Mouse (Mus musculus) frontal cortex, postnatal 36 days (tissue): ENCODE results near the gene Gm45783.
A peak's percentile ranks its signal among the peaks of the same experiment; 100 is the strongest.
"Not testable (repeated sequence)": the region's sequence is repeated elsewhere in the genome, so short reads cannot be mapped to it uniquely, and the experiment has no call there.

Experiments used
- DNase-seq, 2 experiments: peaks; one replicate each; pipeline ENCODE4 v3.0.0; 2022; ENCODE audit warnings: low spot score in 2 of 2

The Gm45783 gene

DNA sequence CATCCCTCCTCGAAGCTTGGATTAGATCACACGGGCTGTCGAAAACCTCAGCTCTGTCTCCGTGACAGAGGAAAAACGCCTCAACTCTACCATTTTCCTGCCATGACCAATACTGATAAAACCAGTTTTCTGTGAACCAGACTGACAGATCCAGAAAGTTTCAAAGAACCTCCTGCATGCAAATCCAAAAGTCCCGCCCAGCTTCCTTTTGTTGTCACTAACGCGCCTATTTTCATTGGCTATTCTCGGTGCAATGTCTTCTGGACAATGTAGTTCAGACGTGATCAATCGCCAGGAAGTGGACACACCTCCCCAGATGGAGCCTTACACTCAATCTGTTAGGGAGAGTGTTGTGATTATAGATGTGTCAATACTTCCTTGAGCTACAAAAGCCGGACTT is at the start of gene Gm45783:
Gene Gm45783, minus strand, starts transcription at position 143 of the 400 bp plus-strand sequence.
- DNase-seq, result not testable (repeated sequence)

DNA sequence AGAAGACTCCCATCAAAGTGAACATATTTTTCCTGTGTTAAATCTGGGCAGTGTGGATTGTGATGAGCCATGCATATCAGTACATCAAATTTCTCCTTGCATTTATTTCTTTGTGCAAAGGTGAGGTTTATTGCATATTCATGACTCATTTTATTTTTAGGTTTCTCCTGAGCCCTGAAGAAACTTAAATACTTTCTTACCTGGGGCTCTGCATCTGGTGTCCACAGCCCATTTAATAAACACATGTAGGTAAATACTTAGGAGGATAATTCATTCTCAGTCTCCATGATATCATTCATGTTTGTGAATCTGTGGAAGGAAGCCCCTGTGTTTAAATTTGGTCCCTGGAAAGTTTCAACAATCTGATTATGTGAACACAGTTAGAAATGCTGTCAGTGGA is 25.2 kb upstream of the Gm45783 start, which contains the start of gene Vmn2r31:
Gene Vmn2r31, minus strand, starts transcription at position 101 of the 400 bp plus-strand sequence.
- not testable (repeated sequence) for DNase-seq

DNA sequence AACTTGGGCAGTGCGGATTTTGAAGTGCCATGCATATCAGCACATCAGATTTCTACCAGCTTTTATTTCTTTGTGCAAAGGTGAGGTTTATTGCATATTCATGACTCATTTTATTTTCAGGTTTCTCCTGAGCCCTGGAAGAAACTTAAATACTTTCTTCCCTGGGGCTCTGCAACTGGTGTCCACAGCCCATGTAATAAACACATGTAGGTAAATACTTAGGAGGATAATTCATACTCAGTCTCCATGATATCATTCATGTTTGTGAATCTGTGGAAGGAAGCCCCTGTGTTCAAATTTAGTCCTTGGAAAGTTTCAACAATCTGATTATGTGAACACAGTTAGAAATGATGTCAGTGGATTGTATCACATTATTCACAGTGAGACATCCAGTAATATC is 36.9 kb downstream of the Gm45783 start, which contains the start of gene Vmn2r30:
Gene Vmn2r30, minus strand, starts transcription at position 101 of the 400 bp plus-strand sequence.
- DNase-seq, result not testable (repeated sequence)

DNA sequence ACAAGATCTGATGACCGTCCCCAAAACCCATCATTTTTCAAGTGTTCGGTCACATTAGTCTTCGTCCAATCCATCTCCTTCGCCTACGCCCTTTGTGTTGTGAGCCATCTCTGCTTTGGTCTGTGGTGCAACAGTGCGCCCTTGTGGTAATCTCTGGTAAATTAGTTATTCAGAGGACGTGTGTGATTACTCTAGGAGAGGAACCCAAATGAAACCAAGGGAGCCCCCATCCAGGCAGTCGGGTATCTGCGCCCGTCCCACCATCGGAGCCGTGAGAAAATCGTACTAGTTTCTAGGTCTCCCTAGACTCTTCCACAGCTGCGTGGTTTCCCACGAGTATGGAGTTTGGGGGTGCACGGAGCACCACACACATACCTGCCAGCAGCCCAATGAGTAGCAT is 78.8 kb downstream of the Gm45783 start:
- DNase-seq, result peak in 1 of 2 experiments; percentile 72
